Mouse (Mus musculus): ENCODE measurements around the gene Sipa1. TPM values are rescaled to one million over a fixed set of nuclear protein-coding genes. Genes with fewer than 3 reads are reported as not detected.

The Sipa1 gene
- 10 to 100 TPM; 21.0 to 36.8 TPM for polyA plus RNA-seq (2012; fragmentation: generic; extraction: Trizol)

DNA sequence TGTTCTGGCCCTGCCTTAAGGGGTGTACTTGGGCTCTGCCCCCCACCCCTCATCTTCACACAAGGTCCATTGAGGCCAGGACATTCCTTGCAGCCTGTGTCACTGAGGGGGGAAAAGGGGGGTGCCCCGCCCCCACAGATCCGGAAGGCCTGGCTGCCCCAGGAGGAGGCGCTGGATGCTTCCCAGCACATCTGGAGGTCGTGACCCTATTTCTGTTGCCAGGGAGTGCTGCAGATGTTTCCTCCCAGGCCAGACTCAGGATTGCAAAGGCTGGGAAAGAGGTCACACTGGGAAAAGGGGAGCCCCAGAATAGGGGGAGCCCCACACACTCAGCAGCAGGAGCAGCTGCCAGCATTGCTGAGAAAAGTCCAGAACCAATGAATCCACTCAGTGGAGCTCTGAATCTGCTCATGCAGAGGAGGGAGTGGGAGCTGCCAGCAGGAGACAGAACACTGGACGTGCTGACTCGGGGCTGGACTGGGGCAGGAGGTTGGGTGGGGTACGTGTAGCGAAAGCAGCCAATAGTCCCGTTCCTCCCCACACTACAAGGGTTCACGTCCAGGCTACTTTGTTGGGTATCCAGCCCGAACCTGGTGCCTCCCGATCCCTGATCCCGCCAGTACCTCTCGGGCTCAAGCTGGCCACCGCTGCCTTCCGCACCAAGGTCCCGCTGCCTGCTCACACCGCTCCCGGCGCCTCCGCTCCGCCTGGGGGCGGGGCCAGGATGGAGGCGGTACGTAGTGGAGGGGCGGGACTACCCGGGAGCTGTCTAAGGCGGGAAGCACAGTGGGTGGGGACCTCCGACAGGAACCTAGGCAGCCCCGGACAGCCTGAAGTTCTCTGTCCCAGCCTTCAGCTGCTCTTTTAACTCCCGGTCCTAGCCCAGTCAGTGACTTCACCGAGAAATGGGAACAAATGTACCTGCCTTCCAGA lies at the start of gene Sipa1:
TSS of gene Sipa1 (minus strand) at position 727 of the 933 bp plus-strand sequence.

GRCm38 (mm10) chr19:5704163-5704800 lies 40.8 kb upstream of the Sipa1 start, which contains the start of gene Kcnk7:
TSS of gene Kcnk7 (plus strand) at chr19:5704367.

DNA sequence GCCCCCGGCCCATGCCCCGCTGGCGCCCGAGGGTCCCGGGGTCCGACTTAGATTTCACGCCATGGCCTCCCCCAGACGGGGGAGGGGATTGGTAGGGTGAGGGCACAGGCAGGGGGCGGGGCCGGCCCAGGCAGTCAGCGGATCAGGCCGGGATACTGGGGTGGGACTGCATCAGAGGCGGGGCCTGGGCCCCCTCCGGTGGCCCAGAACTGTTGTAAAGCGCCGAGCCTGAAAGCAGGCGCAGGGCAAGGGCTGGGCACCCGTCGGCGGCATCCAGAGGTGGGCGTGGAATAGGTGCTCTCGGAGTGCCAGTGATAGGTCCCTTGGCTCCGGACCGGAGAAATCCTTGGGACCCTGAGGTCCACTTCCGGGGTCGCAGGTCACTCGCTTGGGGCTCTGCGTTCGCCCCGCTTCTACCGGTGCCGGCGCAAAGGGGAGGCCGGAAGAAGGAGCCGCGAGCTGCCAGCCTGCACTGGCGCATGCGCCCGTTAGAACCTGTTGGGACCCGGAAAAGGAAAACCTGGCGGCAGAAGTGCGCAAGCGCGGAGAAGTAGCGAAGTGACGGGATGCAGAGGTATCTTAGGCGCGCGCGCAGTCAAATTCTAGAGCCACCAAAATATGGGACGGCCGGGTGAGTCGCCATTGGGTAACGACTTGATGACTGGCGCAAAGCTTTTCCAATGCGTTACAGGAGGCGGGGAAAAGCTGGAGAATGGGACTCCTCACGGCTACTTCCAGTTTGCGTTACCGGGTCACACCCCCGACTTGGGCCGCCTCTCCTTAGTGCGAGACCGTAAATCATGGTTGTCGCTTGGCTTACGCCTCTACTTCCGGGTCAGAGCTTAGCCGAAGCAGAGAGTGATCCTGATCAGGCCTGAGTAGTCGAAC lies 24.9 kb upstream of the Sipa1 start, which contains the start of the genes Map3k11 and Pcnx3:
TSS of gene Map3k11 (plus strand) at position 543 of the 888 bp plus-strand sequence.
TSS of gene Pcnx3 (minus strand) at position 709 of the 888 bp plus-strand sequence.

DNA sequence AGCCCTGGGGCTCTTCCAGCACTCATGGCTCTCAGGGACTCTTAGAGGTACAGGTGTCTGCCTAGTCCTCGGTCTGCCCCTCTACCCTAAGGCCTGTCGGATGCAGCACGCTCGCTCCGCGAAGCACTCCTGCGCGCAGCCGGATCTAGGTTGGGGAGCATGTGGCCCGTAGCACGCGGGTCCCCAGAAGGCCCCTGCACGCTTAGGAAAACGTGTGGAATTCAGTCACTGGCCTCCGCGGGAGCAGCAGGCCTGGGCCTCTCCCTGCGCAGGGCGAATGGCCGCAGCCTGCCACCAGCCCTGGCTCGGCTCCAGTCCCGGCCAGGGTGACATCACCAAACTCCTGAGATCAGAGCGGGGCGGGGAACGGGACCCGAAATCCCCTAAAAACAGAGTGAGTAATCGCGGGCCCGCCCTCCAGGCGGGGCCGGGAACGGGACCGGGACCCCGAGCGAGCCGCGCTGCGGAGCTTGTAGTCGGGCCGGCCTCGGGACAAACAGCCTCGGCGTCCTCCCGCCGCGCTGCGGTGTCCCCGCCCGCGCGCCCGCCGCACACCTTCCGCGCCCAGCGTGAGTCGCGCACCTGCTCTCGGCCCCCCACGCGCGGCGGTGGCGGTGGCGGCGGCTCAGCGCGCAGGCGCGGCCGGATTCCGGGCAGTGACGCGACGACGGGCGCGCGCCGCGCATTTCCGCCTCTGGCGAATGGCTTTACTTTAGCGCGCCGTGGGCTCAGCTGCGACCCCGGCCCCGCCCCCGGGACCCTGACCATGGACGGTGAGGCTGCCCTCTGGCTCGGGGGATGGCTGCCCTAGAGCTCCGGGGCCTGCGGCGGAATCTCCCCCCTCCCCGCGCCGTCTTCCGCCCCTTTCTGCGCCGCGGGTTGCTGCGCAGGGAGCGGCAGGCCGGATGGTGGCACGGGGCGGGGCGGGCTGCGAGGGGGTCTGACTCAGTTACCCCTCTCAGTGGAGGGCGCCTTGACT lies 26.1 kb downstream of the Sipa1 start, which contains the start of gene Rela:
TSS of gene Rela (plus strand) at position 415 of the 979 bp plus-strand sequence.

GRCm38 (mm10) chr19:5609547-5610404 lies 53.7 kb downstream of the Sipa1 start, which contains the start of gene Kat5:
TSS of gene Kat5 (minus strand) at chr19:5610237.

DNA sequence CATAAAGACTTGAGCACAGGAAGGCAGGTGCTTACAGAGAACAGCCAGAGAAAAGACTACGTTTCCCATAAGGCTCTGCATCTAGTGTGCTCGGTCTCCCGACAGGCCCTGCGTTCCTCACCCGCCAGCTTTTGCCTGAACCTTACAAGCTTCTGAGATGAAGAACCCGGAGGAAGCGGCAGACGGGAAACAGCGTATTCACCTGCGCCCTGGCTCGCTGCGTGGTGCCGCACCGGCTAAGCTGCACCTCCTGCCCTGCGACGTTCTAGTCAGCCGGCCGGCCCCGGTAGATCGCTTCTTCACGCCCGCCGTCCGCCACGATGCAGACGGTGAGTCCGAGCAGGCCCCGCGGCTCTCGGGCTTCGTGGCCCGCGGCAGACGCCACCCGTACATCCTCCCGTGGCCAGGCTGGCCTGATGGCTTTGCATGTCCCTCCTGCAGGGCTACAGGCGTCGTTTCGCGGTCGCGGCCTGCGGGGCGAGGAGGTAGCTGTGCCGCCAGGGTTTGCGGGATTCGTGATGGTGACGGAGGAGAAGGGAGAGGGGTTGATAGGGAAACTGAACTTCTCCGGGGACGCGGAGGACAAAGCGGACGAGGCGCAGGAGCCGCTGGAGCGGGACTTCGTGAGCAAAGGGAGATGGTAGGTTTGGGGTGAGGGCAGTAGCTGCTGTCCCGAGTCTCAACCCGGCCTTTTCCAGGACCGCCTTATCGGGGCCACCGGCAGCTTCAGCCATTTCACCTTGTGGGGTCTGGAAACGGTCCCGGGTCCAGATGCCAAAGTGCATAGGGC lies 61.6 kb downstream of the Sipa1 start, which contains the start of gene Rnaseh2c:
TSS of gene Rnaseh2c (plus strand) at position 122 of the 790 bp plus-strand sequence.

Other genes with a start within 250 kb of the Sipa1 start
- 100 to 1,000 TPM; 562 to 812 TPM for gene Drap1, start 238.7 kb downstream of the Sipa1 start, polyA plus RNA-seq (2012; fragmentation: generic; extraction: Trizol)
- gene AI837181, start 238.6 kb downstream of the Sipa1 start, polyA plus RNA-seq (2012; fragmentation: generic; extraction: Trizol), result 100 to 1,000 TPM; 130 to 150 TPM
- 10 to 100 TPM; 12.6 to 75.6 TPM for gene Fosl1, start 216.2 kb downstream of the Sipa1 start, polyA plus RNA-seq (2012; fragmentation: generic; extraction: Trizol)
- 10 to 100 TPM; 19.1 to 30.2 TPM for gene Ccdc85b, start 205.8 kb downstream of the Sipa1 start, polyA plus RNA-seq (2012; fragmentation: generic; extraction: Trizol)
- gene Fibp, start 203.1 kb downstream of the Sipa1 start, polyA plus RNA-seq (2012; fragmentation: generic; extraction: Trizol), result 10 to 100 TPM; 64.4 to 74.0 TPM
- gene Ctsw, start 195.2 kb downstream of the Sipa1 start, polyA plus RNA-seq (2012; fragmentation: generic; extraction: Trizol), result 1 to 10 TPM in 1 of 2 experiments, under 1 TPM in 1; 0.12 to 1.7 TPM
- 100 to 1,000 TPM; 126 to 239 TPM for gene Efemp2, start 189.8 kb downstream of the Sipa1 start, polyA plus RNA-seq (2012; fragmentation: generic; extraction: Trizol)
- 10 to 100 TPM; 60.9 to 64.0 TPM for gene Mus81, start 175.3 kb downstream of the Sipa1 start, polyA plus RNA-seq (2012; fragmentation: generic; extraction: Trizol)
- gene Cfl1, start 173.3 kb downstream of the Sipa1 start, polyA plus RNA-seq (2012; fragmentation: generic; extraction: Trizol), result 1,000 to 10,000 TPM; 1,421 to 2,469 TPM
- under 1 TPM; 0.05 to 0.50 TPM for gene 1700020D05Rik, start 159.9 kb downstream of the Sipa1 start, polyA plus RNA-seq (2012; fragmentation: generic; extraction: Trizol)
- 1 to 10 TPM; 1.8 to 8.4 TPM for gene Snx32, start 153.2 kb downstream of the Sipa1 start, polyA plus RNA-seq (2012; fragmentation: generic; extraction: Trizol)
- gene Ovol1, start 103.1 kb downstream of the Sipa1 start, polyA plus RNA-seq (2012; fragmentation: generic; extraction: Trizol), result under 1 TPM in 1 of 2 experiments, not detected in 1; 0.02 TPM
- gene Ap5b1, start 95.7 kb downstream of the Sipa1 start, polyA plus RNA-seq (2012; fragmentation: generic; extraction: Trizol), result 1 to 10 TPM; 6.6 to 7.6 TPM
- 100 to 1,000 TPM; 102 to 285 TPM for gene Rnaseh2c, start 61.8 kb downstream of the Sipa1 start, polyA plus RNA-seq (2012; fragmentation: generic; extraction: Trizol)
- 10 to 100 TPM; 20.8 to 66.9 TPM for gene Kat5, start 53.5 kb downstream of the Sipa1 start, polyA plus RNA-seq (2012; fragmentation: generic; extraction: Trizol)
- gene Rela, start 26.2 kb downstream of the Sipa1 start, polyA plus RNA-seq (2012; fragmentation: generic; extraction: Trizol), result 10 to 100 TPM; 47.2 to 73.0 TPM
- 10 to 100 TPM; 11.6 to 19.5 TPM for gene Map3k11, start 25.0 kb upstream of the Sipa1 start, polyA plus RNA-seq (2012; fragmentation: generic; extraction: Trizol)
- 10 to 100 TPM; 16.2 to 56.0 TPM for gene Pcnx3, start 25.2 kb upstream of the Sipa1 start, polyA plus RNA-seq (2012; fragmentation: generic; extraction: Trizol)
- gene Kcnk7, start 40.7 kb upstream of the Sipa1 start, polyA plus RNA-seq (2012; fragmentation: generic; extraction: Trizol), result under 1 TPM; 0.02 to 0.18 TPM
- 10 to 100 TPM; 24.1 to 35.5 TPM for gene Ehbp1l1, start 62.6 kb upstream of the Sipa1 start, polyA plus RNA-seq (2012; fragmentation: generic; extraction: Trizol)
- gene Fam89b, start 65.9 kb upstream of the Sipa1 start, polyA plus RNA-seq (2012; fragmentation: generic; extraction: Trizol), result 100 to 1,000 TPM; 158 to 183 TPM
- gene Ltbp3, start 77.2 kb upstream of the Sipa1 start, polyA plus RNA-seq (2012; fragmentation: generic; extraction: Trizol), result 100 to 1,000 TPM; 107 to 343 TPM
- gene Scyl1, start 107.7 kb upstream of the Sipa1 start, polyA plus RNA-seq (2012; fragmentation: generic; extraction: Trizol), result 10 to 100 TPM; 46.7 to 81.2 TPM
- 10 to 100 TPM; 22.0 to 31.9 TPM for gene Frmd8, start 211.6 kb upstream of the Sipa1 start, polyA plus RNA-seq (2012; fragmentation: generic; extraction: Trizol)
- 10 to 100 TPM in 1 of 2 experiments, 1 to 10 TPM in 1; 4.8 to 25.6 TPM for gene Slc25a45, start 214.1 kb upstream of the Sipa1 start, polyA plus RNA-seq (2012; fragmentation: generic; extraction: Trizol)
- gene Tigd3, start 230.4 kb upstream of the Sipa1 start, polyA plus RNA-seq (2012; fragmentation: generic; extraction: Trizol), result 1 to 10 TPM in 1 of 2 experiments, under 1 TPM in 1; 0.46 to 1.5 TPM
- 10 to 100 TPM; 36.2 to 93.5 TPM for gene Dpf2, start 249.3 kb upstream of the Sipa1 start, polyA plus RNA-seq (2012; fragmentation: generic; extraction: Trizol)

All from C3H10T1/2 (cell line).